Mouse (Mus musculus) hindbrain, embryonic 12.5 days (tissue): ENCODE results near the gene T2. TPM values are rescaled to one million over a fixed set of nuclear protein-coding genes. Genes with fewer than 3 reads are reported as not detected.

Experiments used
- ATAC-seq: fragments of 200-750 bp; cut with Nextera tagmentation; 2 replicates; pipeline ENCODE4 v1.8.0; 2017; ENCODE audit warnings: moderate TSS enrichment; ENCODE audit not compliant: low FRiP score
- H3K27ac ChIP-seq: fragments of 300-500 bp; sonication (generic); 2 replicates; pipeline ENCODE4 v1.5.1; 2016; ENCODE audit warnings: mild to moderate bottlenecking
- H3K27me3 ChIP-seq: fragments of 300-500 bp; sonication (generic); 2 replicates; pipeline ENCODE4 v1.6.1; 2016; ENCODE audit warnings: mild to moderate bottlenecking
- H3K36me3 ChIP-seq: fragments of 300-500 bp; sonication (generic); 2 replicates; pipeline ENCODE4 v1.6.1; 2016; ENCODE audit warnings: mild to moderate bottlenecking
- H3K4me1 ChIP-seq: fragments of 300-500 bp; sonication (generic); 2 replicates; pipeline ENCODE4 v1.6.1; 2016
- H3K4me2 ChIP-seq: fragments of 300-500 bp; sonication (generic); replicated peaks from 2 replicates; pipeline ENCODE4 v1.6.1; 2016; ENCODE audit warnings: mild to moderate bottlenecking
- H3K4me3 ChIP-seq: fragments of 300-500 bp; sonication (generic); 2 replicates; pipeline ENCODE4 v1.5.1; 2016; ENCODE audit warnings: mild to moderate bottlenecking
- H3K9ac ChIP-seq: fragments of 300-500 bp; sonication (generic); 2 replicates; pipeline ENCODE4 v1.6.1; 2016; ENCODE audit warnings: mild to moderate bottlenecking, moderate library complexity
- H3K9me3 ChIP-seq: fragments of 300-500 bp; sonication (generic); replicated peaks from 2 replicates; pipeline ENCODE4 v1.6.1; 2016; ENCODE audit warnings: mild to moderate bottlenecking
- WGBS: fragments of 180-500 bp; shearing (Covaris S2); methylation state at CpG from one replicate; pipeline ENCODE4 v1.1.7; 2016; 5-methylcytosine and 5-hydroxymethylcytosine counted together
- polyA plus RNA-seq: library from polyadenylated mRNA; unstranded; fragments of >200 nt; fragmentation: Nextera tagmentation; extraction: Ambion mirVana; gene quantifications from 2 replicates; pipeline ENCODE4 v1.2.1, GENCODE M21; 2016

T2 gene
- polyA plus RNA-seq, 1 experiment from 2014 or later = 0.96 TPM

- H3K9ac ChIP-seq = no peak overlapping the region
- H3K36me3 ChIP-seq = no peaks in the 10 kb centered on the region
- no peak overlapping the region for H3K4me2 ChIP-seq
- ATAC-seq = peak; percentile 58
- H3K4me3 ChIP-seq = no peak overlapping the region
- no peaks in the 10 kb centered on the region for H3K4me1 ChIP-seq
- no peak overlapping the region for H3K27ac ChIP-seq
- 26% methylated on average over 9 of the region's 9 CpGs for whole genome bisulfite sequencing
- no peaks in the 10 kb centered on the region for H3K9me3 ChIP-seq
- peaks cover 18% of the 10 kb centered on the region for H3K27me3 ChIP-seq
Measured at GRCm38 (mm10) chr17:8463482-8464128, 107.8 kb downstream of the T2 start.

GRCm38 (mm10) chr17:8467771-8468170 is 112.0 kb downstream of the T2 start:
- H3K4me2 ChIP-seq = no peak overlapping the region
- no peak overlapping the region for H3K27ac ChIP-seq
- H3K4me3 ChIP-seq = no peak overlapping the region
- WGBS = 84% methylated on average over 3 of the region's 3 CpGs
- no peak for ATAC-seq
- no peaks in the 10 kb centered on the region for H3K36me3 ChIP-seq
- no peaks in the 10 kb centered on the region for H3K4me1 ChIP-seq
- no peak overlapping the region for H3K9ac ChIP-seq
- no peaks in the 10 kb centered on the region for H3K9me3 ChIP-seq
- peaks cover 18% of the 10 kb centered on the region for H3K27me3 ChIP-seq

GRCm38 (mm10) chr17:8468716-8469344 is 113.0 kb downstream of the T2 start:
- Histone ChIP-seq H3K4me2 (no peak overlapping the region), H3K27ac (no peak overlapping the region), H3K4me1 (no peaks in the 10 kb centered on the region), H3K27me3 (peaks cover 18% of the 10 kb centered on the region), H3K4me3 (no peak overlapping the region), H3K36me3 (no peaks in the 10 kb centered on the region), H3K9ac (no peak overlapping the region), H3K9me3 (no peaks in the 10 kb centered on the region)
- ATAC-seq = peak; percentile 71; the same call in 1 of the 2 replicates
- 16% methylated on average over 19 of the region's 19 CpGs for WGBS

Other genes starting within 250 kb of the T2 start
- 0.18 TPM in 1 of 2 replicates, not detected in the other for gene Gm49673, start 208.2 kb upstream of the T2 start, polyA plus RNA-seq
- gene Rnaset2a, start 207.9 kb upstream of the T2 start, polyA plus RNA-seq = 16.5 and 21.6 TPM in 2 replicates
- 34.6 TPM in 2 replicates for gene Fgfr1op, start 190.5 kb upstream of the T2 start, polyA plus RNA-seq
- gene Ccr6, start 119.9 kb upstream of the T2 start, polyA plus RNA-seq = not detected in 2 replicates
- gene Mpc1, start 73.1 kb upstream of the T2 start, polyA plus RNA-seq = 134 and 138 TPM in 2 replicates
- gene Sft2d1, start 44.9 kb upstream of the T2 start, polyA plus RNA-seq = 109 and 112 TPM in 2 replicates
- 4.3 and 4.5 TPM in 2 replicates for gene Prr18, start 18.5 kb upstream of the T2 start, polyA plus RNA-seq
- gene T, start 78.4 kb downstream of the T2 start, polyA plus RNA-seq = 0.36 and 1.6 TPM in 2 replicates
- 12.4 and 13.9 TPM in 2 replicates for gene Pde10a, start 169.4 kb downstream of the T2 start, polyA plus RNA-seq
- not detected in 2 replicates for gene Gm17087, start 211.0 kb downstream of the T2 start, polyA plus RNA-seq